In genomic region chr7:122940371-122941075, GRCm38 (mm10) we compare ENCODE assay signal across 8 mouse cellular contexts. TPM values are rescaled to one million over a fixed set of nuclear protein-coding genes. Genes with fewer than 3 reads are reported as not detected.
DNase-seq lines count a peak whose midpoint lies in the region; ATAC-seq and TF ChIP-seq lines count a peak whose summit lies in the region.

No protein-coding gene starts in this region.

- H3K36me3 ChIP-seq in forebrain, postnatal 0 days (ENCODE audit: insufficient read depth) = no peaks in the 10 kb centered on the region
- H3K36me3 ChIP-seq in lung, embryonic 16.5 days (ENCODE audit: control insufficient read depth, insufficient read depth, low read length) = no peaks in the 10 kb centered on the region
- H3K36me3 ChIP-seq in stomach, embryonic 14.5 days (ENCODE audit: control insufficient read depth, insufficient read depth, low read length) = no peaks in the 10 kb centered on the region

- 6% methylated on average over 12 of the region's 12 CpGs for WGBS in lung, adult 2 months
- WGBS in forebrain, postnatal 0 days = 10% methylated on average over 12 of the region's 12 CpGs
- WGBS in lung, embryonic 16.5 days = 8% methylated on average over 12 of the region's 12 CpGs
- 10% methylated on average over 12 of the region's 12 CpGs for WGBS in stomach, embryonic 14.5 days

- no peaks in the 10 kb centered on the region for H3K9me3 ChIP-seq in forebrain, postnatal 0 days (ENCODE audit: low read length)
- no peaks in the 10 kb centered on the region for H3K9me3 ChIP-seq in lung, embryonic 16.5 days (ENCODE audit: control insufficient read depth, low read length)
- H3K9me3 ChIP-seq in stomach, embryonic 14.5 days (ENCODE audit: control insufficient read depth, low read depth, low read length) = no peaks in the 10 kb centered on the region

- H3K27ac ChIP-seq in forebrain, postnatal 0 days (ENCODE audit: low read depth, low read length) = no peak overlapping the region
- no peak overlapping the region for H3K27ac ChIP-seq in lung, embryonic 16.5 days (ENCODE audit: low read length)
- no peak overlapping the region for H3K27ac ChIP-seq in stomach, embryonic 14.5 days (ENCODE audit: low read length)

- H3K9ac ChIP-seq in forebrain, postnatal 0 days = 0 out of 2 replicates have a peak overlapping the region, but pooled peaks have one; percentile 2
- H3K9ac ChIP-seq in lung, embryonic 16.5 days (ENCODE audit: low read length) = peak overlapping the region; percentile 16
- no peak overlapping the region; the same call in 1 of the 2 replicates for H3K9ac ChIP-seq in stomach, embryonic 14.5 days (replicated peaks; ENCODE audit: low read depth, low read length)

- no peak for TF ChIP-seq CTCF in lung, adult 2 months (IDR thresholded peaks at IDR 0.05; ENCODE audit: insufficient read depth, low read length)
- no peak for TF ChIP-seq CTCF in forebrain, postnatal 0 days (IDR thresholded peaks at IDR 0.05; ENCODE audit: low read depth)

- TF ChIP-seq POLR2A in lung, adult 2 months (IDR thresholded peaks at IDR 0.05; ENCODE audit: borderline replicate concordance, extremely low read depth, low read depth, low read length) = no peak

- no peak for ATAC-seq in forebrain, postnatal 0 days
- ATAC-seq in lung, embryonic 16.5 days (ENCODE audit: low read depth) = peak; percentile 62
- no peak for ATAC-seq in stomach, embryonic 14.5 days (ENCODE audit: insufficient number of reproducible peaks, insufficient read depth, low FRiP score, low read depth)
- ATAC-seq in erythroid progenitor cell, adult 5-6 weeks (replicated peaks; ENCODE audit: low FRiP score, poor library complexity, severe bottlenecking) = no peak

- H3K4me1 ChIP-seq in lung, adult 2 months (ENCODE audit: control insufficient read depth, insufficient read depth, low read length) = no peaks in the 10 kb centered on the region
- H3K4me1 ChIP-seq in forebrain, postnatal 0 days (ENCODE audit: insufficient read depth) = 0 out of 2 replicates have a peak, but pooled peaks cover 4% of the 10 kb centered on the region
- no peaks in the 10 kb centered on the region for H3K4me1 ChIP-seq in lung, embryonic 16.5 days (replicated peaks; ENCODE audit: control insufficient read depth, insufficient read depth, low read length)
- H3K4me1 ChIP-seq in stomach, embryonic 14.5 days (ENCODE audit: control insufficient read depth, insufficient read depth, low read length) = no peaks in the 10 kb centered on the region

- no peak for DNase-seq in lung, adult 2 months
- DNase-seq in lung, postnatal 4 days = no peak
- no peak for DNase-seq in forebrain, postnatal 0 days
- DNase-seq in cerebellum, postnatal 10 days = no peak
- DNase-seq in gastrocnemius, postnatal 4 days (ENCODE audit: low spot score in 2 of 2) = no peak

- H3K4me2 ChIP-seq in forebrain, postnatal 0 days (ENCODE audit: low read depth) = peak overlapping the region; percentile 25
- H3K4me2 ChIP-seq in lung, embryonic 16.5 days (ENCODE audit: low read depth, low read length) = peak overlapping the region; percentile 49
- H3K4me2 ChIP-seq in stomach, embryonic 14.5 days (replicated peaks; ENCODE audit: low read depth, low read length) = peak overlapping the region; percentile 35

- peak overlapping the region; percentile 43 for H3K4me3 ChIP-seq in lung, adult 2 months (replicated peaks; ENCODE audit: extremely low read depth, low read depth, low read length)
- H3K4me3 ChIP-seq in forebrain, postnatal 0 days (ENCODE audit: low read depth, low read length) = 0 out of 2 replicates have a peak overlapping the region, but pooled peaks have one; percentile 4
- H3K4me3 ChIP-seq in lung, embryonic 16.5 days (ENCODE audit: low read length) = peak overlapping the region; percentile 16
- peak overlapping the region; percentile 13; the same call in 1 of the 2 replicates for H3K4me3 ChIP-seq in stomach, embryonic 14.5 days (ENCODE audit: low read depth, low read length)

- H3K27me3 ChIP-seq in forebrain, postnatal 0 days (ENCODE audit: insufficient read depth, low read length) = no peaks in the 10 kb centered on the region
- no peaks in the 10 kb centered on the region for H3K27me3 ChIP-seq in lung, embryonic 16.5 days (ENCODE audit: control insufficient read depth, insufficient read depth, low read depth, low read length)
- H3K27me3 ChIP-seq in stomach, embryonic 14.5 days (ENCODE audit: control insufficient read depth, insufficient read depth, low read length) = no peaks in the 10 kb centered on the region

RNA-seq across cellular contexts. Expression of gene Rbbp6, which starts 25.0 kb away (rescaled TPM):
- 6.8 and 12.0 TPM in 2 replicates for polyA plus RNA-seq in lung, adult 2 months (2012; rRNA removed)
- total RNA-seq in forebrain, postnatal 0 days (2014; rRNA removed) = 35.1 and 53.6 TPM in 2 replicates
- polyA plus RNA-seq in forebrain, postnatal 0 days (2015; fragmentation: Nextera tagmentation; extraction: Ambion mirVana) = 18.4 and 21.4 TPM in 2 replicates
- 23.4 and 23.8 TPM in 2 replicates for polyA plus RNA-seq in lung, embryonic 16.5 days (2015; fragmentation: Nextera tagmentation; extraction: Ambion mirVana)
- polyA plus RNA-seq in stomach, embryonic 14.5 days (2014; fragmentation: Nextera tagmentation; extraction: Ambion mirVana) = 40.3 and 44.7 TPM in 2 replicates
- total RNA-seq in gastrocnemius, postnatal 4 days (2021) = 10 to 100 TPM; 44.9 to 52.5 TPM
- 77.5 and 99.5 TPM in 2 replicates for total RNA-seq in erythroid progenitor cell, adult 5-6 weeks (2015; ENCODE audit: low replicate concordance)
- 56.0 and 64.2 TPM in 2 replicates for total RNA-seq in erythroid progenitor cell, adult 5-6 weeks (2017; ENCODE audit: low replicate concordance)
